Mouse (Mus musculus): ENCODE results near the gene Orai3.

DNA sequence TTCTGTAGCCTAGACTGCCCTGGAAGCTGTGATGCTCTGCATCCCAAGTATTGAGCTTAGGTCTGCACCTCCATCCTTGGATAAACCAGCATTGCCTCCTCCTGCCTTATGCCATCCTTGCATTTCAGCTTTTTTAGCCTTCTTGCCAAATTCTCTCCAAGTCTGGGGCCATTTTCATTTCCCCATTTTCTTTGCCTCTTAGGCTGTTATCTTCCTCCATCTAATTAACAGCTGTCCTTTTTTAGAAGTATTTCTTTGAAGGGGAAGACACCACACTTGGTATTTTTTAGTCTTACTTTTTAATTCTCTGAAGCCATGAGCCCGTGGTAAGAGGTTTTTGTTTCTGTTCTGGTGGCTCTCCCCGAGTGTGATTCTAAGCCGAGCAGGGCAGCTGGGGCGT is 6.0 kb upstream of the Orai3 start:
- no peak for TF ChIP-seq POLR2A (IDR thresholded peaks at IDR 0.05; ENCODE audit: low read depth, low read length)
- no peak for TF ChIP-seq CTCF (IDR thresholded peaks at IDR 0.05; ENCODE audit: extremely low read depth, insufficient read length, insufficient replicate concordance, low read depth, low read length)

Data from small intestine, adult 2 months (tissue).